Mouse (Mus musculus): ENCODE measurements at regions not wholly inside any gene's neighbourhood (a gene's known extent, or its start where the extent isn't known, plus 50 kb on each side); places are given as distances from the start of the nearest gene placed in this dataset.

GRCm38 (mm10) chr7:94046029-94046428 is 966.4 kb downstream of the Fam181b start:
- no peak for TF ChIP-seq CTCF (conservative IDR thresholded peaks at IDR 0.05; ENCODE audit: insufficient read depth, insufficient read length, low read depth, low read length)
- no peak for TF ChIP-seq POLR2A (IDR thresholded peaks at IDR 0.05; ENCODE audit: low read depth, low read length)
